Mouse (Mus musculus) ES-Bruce4 (cell line): Measurements from ENCODE around the gene Aifm1.

ENCODE experiments used
- EP300 ChIP-seq: IDR thresholded peaks from 2 replicates; pipeline ENCODE4 v1.6.1; 2011; ENCODE audit warnings: low read depth, low read length; ENCODE audit not compliant: insufficient read depth
- POLR2A ChIP-seq: IDR thresholded peaks from one replicate; pipeline ENCODE4 v1.8.1; 2011; ENCODE audit warnings: low read length; ENCODE audit not compliant: insufficient read depth

GRCm38 (mm10) chrX:48425280-48425679 lies 88.1 kb downstream of the Aifm1 start:
- TF ChIP-seq POLR2A (no peak), EP300 (no peak)
